Mouse (Mus musculus): Measurements from ENCODE around the gene Cirbp.

The Cirbp gene

GRCm38 (mm10) chr10:80165392-80166128 lies at the start of gene Cirbp:
Gene Cirbp (plus strand): TSS chr10:80165985.
- peak; percentile 46 for DNase-seq

GRCm38 (mm10) chr10:80116563-80116926 lies 49.2 kb upstream of the Cirbp start:
- DNase-seq: peak; percentile 58

GRCm38 (mm10) chr10:80116927-80117691 lies 48.7 kb upstream of the Cirbp start:
- DNase-seq: peak; percentile 82

DNA sequence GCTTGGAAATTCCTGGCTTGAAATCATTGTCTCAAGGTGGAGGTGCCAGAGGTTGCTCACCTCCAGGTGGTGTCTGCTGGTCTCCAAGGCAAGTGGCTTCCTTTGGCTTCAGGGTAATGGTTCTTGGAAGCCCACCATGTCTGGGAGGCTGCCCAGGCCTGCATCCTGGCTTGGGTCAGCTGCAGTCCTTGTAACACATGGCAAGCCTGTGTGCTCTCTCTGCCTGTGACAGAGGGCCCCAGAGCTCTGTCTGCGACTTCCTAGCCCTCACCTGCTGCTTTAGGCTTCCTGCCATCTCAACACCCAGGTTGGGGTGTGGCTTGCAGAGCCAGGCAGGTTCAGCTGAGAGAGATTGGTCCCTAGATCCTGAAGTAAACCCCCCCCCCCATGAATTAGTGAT lies 48.0 kb upstream of the Cirbp start:
- DNase-seq: no peak

DNA sequence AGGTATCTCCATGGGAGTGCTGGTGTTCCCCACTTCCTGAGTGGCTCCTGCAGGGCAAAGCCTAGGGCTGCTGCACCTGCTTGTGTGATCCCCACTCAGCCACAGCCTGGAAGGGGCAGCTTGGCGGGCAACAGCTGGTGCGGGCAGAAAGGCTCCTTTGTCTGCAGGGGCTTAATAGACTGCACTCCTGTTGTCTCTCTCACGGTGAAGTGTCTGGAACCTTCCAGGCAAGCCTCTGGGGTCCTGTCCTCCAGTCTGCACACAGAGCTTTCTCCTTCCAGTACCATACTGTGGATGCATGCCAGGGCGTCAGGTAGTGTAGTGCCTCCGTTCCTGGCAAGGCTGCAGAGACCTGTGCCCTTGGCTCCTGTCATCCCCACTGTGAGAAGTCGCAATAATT lies 47.2 kb upstream of the Cirbp start:
- DNase-seq: no peak

- DNase-seq: no peak
Observed at GRCm38 (mm10) chr10:80120146-80120545, 45.6 kb upstream of the Cirbp start.

- no peak for DNase-seq
Observed at GRCm38 (mm10) chr10:80121639-80122038, 44.1 kb upstream of the Cirbp start.

- peak; percentile 79 for DNase-seq
Observed at GRCm38 (mm10) chr10:80123932-80124562, 41.7 kb upstream of the Cirbp start.

GRCm38 (mm10) chr10:80127920-80128319 lies 37.9 kb upstream of the Cirbp start:
- DNase-seq: no peak

- no peak for DNase-seq
Observed at GRCm38 (mm10) chr10:80129846-80130245, 35.9 kb upstream of the Cirbp start.

- peak; percentile 22 for DNase-seq
Observed at GRCm38 (mm10) chr10:80130403-80131031, 35.3 kb upstream of the Cirbp start.

DNA sequence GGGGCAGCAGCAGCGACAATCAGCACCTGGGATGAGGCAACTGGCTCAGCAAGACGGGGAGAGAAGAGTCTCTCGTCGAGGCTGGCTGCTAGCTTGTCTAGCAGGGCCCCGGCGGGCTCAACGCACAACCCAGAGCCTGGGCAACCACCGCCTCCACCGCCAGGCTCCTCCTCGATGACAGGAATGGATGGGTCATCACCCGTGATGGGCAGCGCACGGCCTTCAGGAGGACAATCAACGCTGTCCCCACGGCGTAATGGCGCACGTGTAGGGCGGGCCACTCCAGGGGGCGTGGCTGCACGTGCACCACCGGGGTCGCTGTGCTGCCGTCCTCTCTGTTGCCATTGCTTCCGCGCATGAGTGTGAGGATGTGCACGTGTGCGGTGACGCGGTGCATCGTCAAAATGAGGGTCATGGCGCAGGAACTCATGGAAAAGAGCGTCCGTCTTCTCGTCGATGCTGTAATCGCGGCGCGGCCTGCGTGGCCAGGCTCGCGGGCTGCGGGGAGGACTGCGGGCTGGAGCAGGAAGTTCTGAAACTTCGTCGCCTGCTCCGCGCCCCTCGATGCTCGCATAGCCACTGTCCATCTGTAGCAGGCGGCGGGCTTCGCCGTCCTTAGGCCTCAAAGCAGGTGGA lies 34.4 kb upstream of the Cirbp start:
- peak; percentile 39 for DNase-seq

DNA sequence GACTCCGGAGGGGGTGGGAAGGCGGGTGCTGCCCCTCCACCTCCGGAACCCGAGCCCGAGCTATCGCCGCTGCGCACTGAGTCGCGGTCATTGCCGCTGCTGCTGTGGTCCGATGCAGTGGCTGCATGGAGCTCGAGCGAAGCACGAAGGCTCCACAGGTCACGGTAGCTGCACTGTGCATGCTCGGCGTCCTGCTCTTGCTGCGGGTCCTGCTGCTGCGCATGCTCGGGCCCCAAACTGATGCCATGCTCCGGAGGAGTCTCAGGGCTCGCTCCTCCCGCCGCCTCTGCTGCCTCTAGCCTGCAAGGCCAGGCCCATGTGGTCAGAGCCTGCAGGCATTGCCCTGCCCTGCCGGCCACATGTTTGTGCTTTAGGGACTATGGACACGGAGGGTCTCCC lies 33.8 kb upstream of the Cirbp start:
- peak; percentile 14 for DNase-seq

- DNase-seq: no peak
Observed at GRCm38 (mm10) chr10:80133226-80133849, 32.4 kb upstream of the Cirbp start.

DNA sequence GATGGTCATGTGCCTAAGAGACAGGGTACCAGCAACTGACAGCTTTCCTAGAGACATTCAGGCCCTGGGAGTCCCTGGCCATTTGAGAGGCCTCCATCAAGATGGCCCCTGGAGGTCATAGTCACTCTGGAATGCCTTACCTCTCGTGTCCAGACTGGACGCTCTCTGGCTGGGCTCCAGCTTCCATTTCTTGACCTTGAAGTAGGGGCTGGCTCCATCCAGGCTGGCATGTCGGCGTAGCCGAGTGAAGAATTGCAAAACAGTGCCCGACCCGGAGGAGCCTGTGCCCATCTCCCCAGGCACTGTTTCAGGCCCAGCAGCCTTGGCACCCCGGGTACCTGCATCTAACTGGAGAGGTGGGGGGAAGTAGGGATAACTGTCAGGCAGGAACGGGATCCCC lies 31.4 kb upstream of the Cirbp start:
- no peak for DNase-seq

DNA sequence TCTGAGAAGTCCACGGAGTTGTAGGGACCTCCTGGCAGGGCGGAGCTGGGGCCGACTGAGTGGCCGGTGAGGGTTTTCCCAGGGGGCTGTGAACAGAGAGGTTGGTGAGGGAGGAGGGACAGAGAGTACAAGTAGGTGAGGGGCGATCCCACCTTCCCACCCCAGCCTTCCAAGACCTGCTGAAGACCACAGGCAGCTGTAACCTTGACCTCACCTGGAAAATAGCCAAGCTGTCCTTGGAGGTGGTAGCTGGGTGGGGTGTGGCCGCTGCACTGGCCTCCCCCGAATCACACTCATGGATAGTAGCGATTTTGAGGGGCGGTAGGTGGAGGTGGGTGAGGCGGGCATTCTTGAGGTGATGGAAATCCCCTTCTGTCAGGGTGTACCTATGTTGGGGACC lies 30.6 kb upstream of the Cirbp start:
- DNase-seq: no peak

GRCm38 (mm10) chr10:80135641-80136040 lies 30.1 kb upstream of the Cirbp start:
- DNase-seq: no peak

DNA sequence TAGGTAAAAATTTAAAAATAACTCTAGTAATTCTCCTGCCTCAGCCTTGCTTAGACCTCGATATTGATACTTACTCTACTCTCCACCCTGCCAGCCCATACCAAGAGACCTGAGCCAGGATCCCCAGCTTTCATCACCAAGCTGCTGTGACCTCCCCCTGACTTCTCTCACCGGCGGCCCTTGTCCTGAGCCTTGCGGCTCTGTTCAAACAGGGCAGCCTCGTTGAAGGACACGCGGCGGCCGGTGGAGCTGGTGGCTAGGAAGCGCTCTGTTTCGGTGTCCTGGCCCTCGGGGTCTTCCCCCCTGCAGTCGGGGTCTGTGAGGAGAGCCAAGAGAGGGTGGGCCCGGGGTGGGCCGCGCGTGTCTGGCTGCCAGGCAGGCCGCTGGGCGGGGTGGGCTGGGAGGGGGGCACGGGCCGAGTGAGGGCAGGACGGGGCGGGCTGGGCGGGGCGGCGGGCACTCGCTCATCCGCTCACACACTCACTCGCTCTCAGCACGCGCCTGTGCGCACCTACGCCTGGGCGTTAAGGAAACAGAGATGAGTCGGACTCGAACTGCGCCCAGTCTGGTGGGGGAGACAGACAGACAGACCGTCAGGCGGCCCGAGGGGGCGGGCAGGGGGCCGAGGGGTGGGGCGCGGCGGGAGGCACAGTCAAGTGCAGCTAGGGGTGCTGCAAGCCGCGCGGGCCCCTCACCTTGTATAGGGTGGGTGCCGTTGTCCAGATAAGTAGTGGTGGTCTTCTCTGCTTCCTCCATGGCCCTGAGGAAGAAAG lies 29.4 kb upstream of the Cirbp start:
- DNase-seq: no peak

GRCm38 (mm10) chr10:80136952-80137625 lies 28.7 kb upstream of the Cirbp start:
- peak; percentile 48 for DNase-seq

GRCm38 (mm10) chr10:80137626-80138552 lies 27.9 kb upstream of the Cirbp start:
- DNase-seq: no peak

All from liver (tissue).